Mouse (Mus musculus) midbrain, postnatal 0 days (tissue): Measurements from ENCODE around the gene Rtl8a. TPM values are rescaled to one million over a fixed set of nuclear protein-coding genes. Genes with fewer than 3 reads are reported as not detected.
"Not testable (repeated sequence)": the region's sequence is repeated elsewhere in the genome, so short reads cannot be mapped to it uniquely, and the experiment has no call there.

Experiments used
- ATAC-seq: fragments of 200-750 bp; cut with Nextera tagmentation; 2 replicates; pipeline ENCODE4 v1.8.0; 2017; ENCODE audit warnings: moderate number of reproducible peaks, mild to moderate bottlenecking, moderate TSS enrichment, moderate library complexity; ENCODE audit not compliant: low FRiP score
- DNase-seq: peaks from one replicate; pipeline ENCODE4 v3.0.0-alpha.2; 2015; ENCODE audit warnings: low spot score
- H3K27ac ChIP-seq: fragments of 300-500 bp; sonication (generic); 2 replicates; pipeline ENCODE4 v1.5.1; 2014; ENCODE audit warnings: low read depth, mild to moderate bottlenecking, low read length, mixed read lengths
- H3K27me3 ChIP-seq: fragments of 300-500 bp; sonication (generic); 2 replicates; pipeline ENCODE4 v1.6.1; 2014; ENCODE audit warnings: low read length, control low read depth, mixed read lengths; ENCODE audit not compliant: insufficient read depth
- H3K36me3 ChIP-seq: fragments of 300-500 bp; sonication (generic); 2 replicates; pipeline ENCODE4 v1.6.1; 2014; ENCODE audit warnings: low read length, control low read depth, mixed read lengths; ENCODE audit not compliant: insufficient read depth
- H3K4me1 ChIP-seq: fragments of 300-500 bp; sonication (generic); 2 replicates; pipeline ENCODE4 v1.6.1; 2014; ENCODE audit warnings: mild to moderate bottlenecking, control low read depth, antibody characterized with exemption, low read length, mixed read lengths; ENCODE audit not compliant: insufficient read depth
- H3K4me2 ChIP-seq: fragments of 300-500 bp; sonication (generic); 2 replicates; pipeline ENCODE4 v1.6.1; 2014; ENCODE audit warnings: low read depth, mild to moderate bottlenecking, low read length, mixed read lengths; ENCODE audit not compliant: poor library complexity, severe bottlenecking
- H3K4me3 ChIP-seq: fragments of 300-500 bp; sonication (generic); 2 replicates; pipeline ENCODE4 v1.5.1; 2014; ENCODE audit warnings: low read depth, mild to moderate bottlenecking, low read length, moderate library complexity
- H3K9ac ChIP-seq: fragments of 300-500 bp; sonication (generic); replicated peaks from 2 replicates; pipeline ENCODE4 v1.6.1; 2014; ENCODE audit warnings: mild to moderate bottlenecking, low read length, moderate library complexity, mixed read lengths; ENCODE audit not compliant: poor library complexity, severe bottlenecking
- H3K9me3 ChIP-seq: fragments of 300-500 bp; sonication (generic); 2 replicates; pipeline ENCODE4 v1.6.1; 2016; ENCODE audit warnings: low read length, control low read depth
- CTCF ChIP-seq: IDR thresholded peaks from 2 replicates; pipeline ENCODE4 v1.5.1; 2016; ENCODE audit warnings: antibody characterized with exemption, mild to moderate bottlenecking
- WGBS: fragments of 180-500 bp; shearing (Covaris S2); extraction: QIAGEN DNeasy Blood & Tissue Kit; methylation state at CpG from one replicate; pipeline ENCODE4 v1.1.7; 2014; 5-methylcytosine and 5-hydroxymethylcytosine counted together
- polyA plus RNA-seq: library from polyadenylated mRNA; unstranded; fragments of >200 nt; fragmentation: Nextera tagmentation; extraction: Ambion mirVana; gene quantifications from 2 replicates; pipeline ENCODE4 v1.2.1, GENCODE M21; 2015
- total RNA-seq: library from RNA; depleted of rRNA; stranded (reverse); fragments of >200 nt; gene quantifications from 2 replicates; pipeline ENCODE4 v1.2.3, GENCODE M21; 2014; rRNA removed

Rtl8a gene
- total RNA-seq (222 and 307 TPM in 2 replicates), polyA plus RNA-seq (313 and 323 TPM in 2 replicates)

DNA sequence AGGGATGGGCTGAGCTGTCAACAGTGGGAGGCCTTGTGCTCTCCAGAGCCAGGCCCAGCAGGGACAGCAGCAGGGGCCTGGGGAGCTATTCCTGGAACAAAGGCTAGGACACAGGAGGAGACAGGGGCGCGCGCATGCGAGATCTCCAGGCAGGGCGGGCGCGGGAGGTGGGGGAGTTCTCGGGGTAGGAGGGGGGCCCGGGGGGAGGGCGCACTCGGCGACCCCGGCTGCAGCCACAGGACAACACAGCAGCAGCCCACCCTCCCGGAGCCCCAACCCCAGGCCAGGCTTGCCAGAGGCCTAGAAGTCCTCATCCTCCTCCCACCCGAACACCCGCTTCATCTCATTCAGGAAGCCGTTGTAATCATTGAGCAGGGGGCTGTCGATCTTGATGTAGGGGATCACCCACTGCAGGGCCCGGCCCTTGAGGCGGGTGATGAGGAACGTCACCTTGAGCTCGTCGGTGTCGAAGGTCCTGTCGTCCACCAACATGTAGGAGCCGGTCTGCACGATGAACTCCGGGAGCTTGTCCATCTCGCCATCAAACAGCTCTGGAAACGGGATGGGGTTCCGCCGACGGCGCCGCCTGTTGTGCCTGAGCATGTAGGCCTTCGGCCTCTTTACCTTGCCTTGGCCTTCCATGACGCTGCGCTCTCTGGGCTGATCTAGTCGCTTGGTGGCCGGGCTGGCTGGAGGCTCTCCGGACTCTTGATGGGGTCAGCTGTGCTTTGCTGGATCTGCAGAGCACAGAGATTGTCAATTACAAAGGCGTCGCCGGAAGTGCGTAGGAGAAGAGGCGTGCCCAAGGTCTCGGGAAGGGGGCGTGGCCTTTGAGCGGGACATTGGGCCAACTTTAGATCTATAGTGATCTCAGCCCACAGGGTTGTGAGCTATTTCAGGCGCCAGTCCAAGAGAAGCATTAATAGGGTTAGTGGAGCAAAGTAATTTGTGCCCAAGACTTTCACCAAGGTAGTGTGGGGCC, at the start of gene Rtl8a:
Gene Rtl8a, minus strand, starts transcription at position 703 of the 982 bp plus-strand sequence.
- H3K36me3 ChIP-seq, H3K4me1 ChIP-seq, H3K9me3 ChIP-seq, H3K27me3 ChIP-seq: not testable (repeated sequence)
- WGBS: 25% methylated on average over 11 of the region's 50 CpGs
- ATAC-seq: peak; percentile 94
- DNase-seq: peak; percentile 85
- peak within 1 kb of the TSS; percentile 43 for H3K4me2 ChIP-seq
- H3K4me3 ChIP-seq: peak within 1 kb of the TSS; percentile 35
- peak within 1 kb of the TSS; percentile 32; the same call in 1 of the 2 replicates for H3K27ac ChIP-seq
- H3K9ac ChIP-seq: 0 out of 2 replicates have a peak within 1 kb of the TSS, but pooled peaks have one; percentile 19

DNA sequence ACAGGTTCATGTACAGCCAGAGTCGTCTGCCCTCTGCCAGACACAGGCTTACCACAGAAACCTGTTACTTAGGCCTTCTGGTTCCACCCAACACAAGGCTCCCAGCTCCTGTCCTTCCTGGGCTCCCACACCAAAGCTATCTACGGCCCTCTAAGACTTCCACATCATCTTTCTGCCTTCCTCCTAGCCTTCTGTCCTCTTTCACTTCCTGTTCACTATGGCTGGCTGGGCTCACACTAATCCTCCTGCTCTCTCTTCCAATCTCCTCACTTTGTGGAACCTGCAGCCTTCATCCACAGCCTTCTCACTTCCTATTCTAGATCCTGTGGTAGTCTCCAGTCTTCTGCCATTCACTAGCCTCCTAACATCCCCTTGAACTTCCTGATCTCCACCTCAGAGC, 49.7 kb upstream of the Rtl8a start:
- Histone ChIP-seq H3K4me3 (no peak overlapping the region), H3K27ac (no peak overlapping the region), H3K9me3 (no peaks in the 10 kb centered on the region), H3K4me2 (no peak overlapping the region), H3K36me3 (no peaks in the 10 kb centered on the region), H3K4me1 (no peaks in the 10 kb centered on the region), H3K9ac (no peak overlapping the region), H3K27me3 (no peaks in the 10 kb centered on the region)
- WGBS: 81% methylated on average over 2 of the region's 2 CpGs
- ATAC-seq: no peak
- DNase-seq: no peak
- no peak for TF ChIP-seq CTCF

DNA sequence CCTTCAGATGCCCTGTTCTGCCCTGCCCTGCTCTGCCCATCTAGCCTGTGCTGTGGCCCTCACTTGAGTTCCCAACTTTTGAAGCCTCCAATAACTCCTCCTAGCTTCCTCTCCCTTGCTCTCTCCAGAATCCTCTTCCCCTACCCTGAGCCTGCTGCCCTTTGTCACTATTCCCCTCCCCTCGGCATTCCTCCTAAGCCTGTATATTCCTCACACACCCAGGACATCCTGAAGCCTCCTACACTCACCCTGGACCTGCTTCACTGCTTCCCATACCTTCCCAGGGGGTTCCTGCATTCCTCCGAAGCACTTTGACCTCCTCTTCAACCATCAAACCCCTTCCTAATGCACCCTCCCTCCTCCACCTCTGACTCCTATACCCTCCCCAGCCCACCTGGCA, 48.6 kb upstream of the Rtl8a start:
- no peak for TF ChIP-seq CTCF
- H3K4me1 ChIP-seq: no peaks in the 10 kb centered on the region
- H3K4me2 ChIP-seq: no peak overlapping the region
- no peaks in the 10 kb centered on the region for H3K27me3 ChIP-seq
- no peaks in the 10 kb centered on the region for H3K36me3 ChIP-seq
- H3K27ac ChIP-seq: no peak overlapping the region
- H3K9me3 ChIP-seq: no peaks in the 10 kb centered on the region
- no peak overlapping the region for H3K4me3 ChIP-seq
- no peak overlapping the region for H3K9ac ChIP-seq
- WGBS: 63% methylated on average over 2 of the region's 2 CpGs
- DNase-seq (no peak), ATAC-seq (no peak)

DNA sequence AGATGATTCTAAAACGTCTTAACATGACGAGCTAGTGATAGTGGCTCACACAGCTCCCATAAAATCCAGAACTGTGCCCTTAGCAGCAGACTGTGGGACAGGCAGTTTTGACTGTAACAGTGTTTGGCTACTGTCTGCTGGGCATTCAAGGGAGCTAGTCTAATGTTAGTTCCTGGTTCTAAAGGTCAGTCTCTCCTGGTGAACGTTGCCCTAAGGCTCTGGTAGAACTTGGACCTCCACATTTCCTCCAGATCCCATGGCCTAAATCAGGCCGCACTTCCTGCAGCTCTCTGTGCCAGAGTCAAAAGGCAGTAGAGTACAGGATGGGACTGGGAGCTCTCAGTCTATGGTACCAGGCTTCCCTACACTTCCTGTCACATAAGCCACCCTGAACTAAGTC, 41.2 kb upstream of the Rtl8a start:
- H3K27ac ChIP-seq, ATAC-seq, H3K4me3 ChIP-seq, H3K36me3 ChIP-seq, H3K4me1 ChIP-seq, H3K9me3 ChIP-seq, H3K9ac ChIP-seq, H3K27me3 ChIP-seq, DNase-seq, H3K4me2 ChIP-seq: not testable (repeated sequence)
- 79% methylated on average over 2 of the region's 4 CpGs for WGBS

DNA sequence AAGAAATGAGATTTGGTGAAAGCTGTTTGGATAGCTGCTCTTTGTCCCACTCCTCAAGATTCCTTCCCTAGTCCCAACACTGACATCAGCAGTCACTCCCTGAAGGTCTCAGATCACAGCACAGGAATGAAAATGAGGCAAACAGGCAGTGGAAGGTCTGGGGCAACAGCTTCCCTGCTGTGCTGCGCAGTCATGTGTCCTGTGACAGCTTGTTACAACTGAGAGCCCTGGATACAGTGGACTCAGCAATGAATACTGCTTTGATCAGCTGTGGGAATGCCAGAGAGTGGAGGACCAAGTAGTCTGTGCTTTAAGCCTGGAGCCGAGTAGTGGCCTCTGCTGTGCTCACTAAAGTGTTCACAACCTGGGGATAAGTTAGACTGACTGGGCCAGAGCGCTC, 39.2 kb upstream of the Rtl8a start:
- WGBS: 75% methylated on average over 2 of the region's 3 CpGs
- not testable (repeated sequence) for H3K4me2 ChIP-seq, H3K4me3 ChIP-seq, H3K4me1 ChIP-seq, H3K27me3 ChIP-seq, H3K9ac ChIP-seq, H3K9me3 ChIP-seq, H3K27ac ChIP-seq, DNase-seq, H3K36me3 ChIP-seq
- ATAC-seq: peak; percentile 49; the same call in 1 of the 2 replicates

DNA sequence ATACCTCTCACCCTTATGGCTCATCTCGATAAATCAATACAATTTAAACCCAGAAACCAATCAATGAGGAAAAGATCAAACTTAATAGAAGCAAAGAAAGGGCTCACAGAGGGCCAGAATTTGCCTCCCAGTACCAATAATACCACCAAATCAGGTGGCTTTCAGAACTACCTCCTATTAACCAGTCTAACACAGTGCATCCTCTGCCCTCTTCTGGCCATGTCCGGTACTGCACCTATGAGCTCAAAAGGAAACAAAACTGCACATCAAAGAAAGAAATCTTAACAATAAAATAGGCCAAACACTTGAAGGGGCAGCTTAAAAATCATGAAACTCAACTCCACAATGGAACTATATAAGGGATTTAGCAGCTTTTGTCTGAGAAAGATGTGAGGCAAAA, 33.5 kb upstream of the Rtl8a start:
- not testable (repeated sequence) for H3K4me3 ChIP-seq, H3K27ac ChIP-seq, H3K9me3 ChIP-seq, H3K4me1 ChIP-seq, H3K9ac ChIP-seq, ATAC-seq, H3K27me3 ChIP-seq, H3K4me2 ChIP-seq, DNase-seq, H3K36me3 ChIP-seq
- WGBS: 3% methylated on average over 1 of the region's 2 CpGs
- TF ChIP-seq CTCF: peak; percentile 66

DNA sequence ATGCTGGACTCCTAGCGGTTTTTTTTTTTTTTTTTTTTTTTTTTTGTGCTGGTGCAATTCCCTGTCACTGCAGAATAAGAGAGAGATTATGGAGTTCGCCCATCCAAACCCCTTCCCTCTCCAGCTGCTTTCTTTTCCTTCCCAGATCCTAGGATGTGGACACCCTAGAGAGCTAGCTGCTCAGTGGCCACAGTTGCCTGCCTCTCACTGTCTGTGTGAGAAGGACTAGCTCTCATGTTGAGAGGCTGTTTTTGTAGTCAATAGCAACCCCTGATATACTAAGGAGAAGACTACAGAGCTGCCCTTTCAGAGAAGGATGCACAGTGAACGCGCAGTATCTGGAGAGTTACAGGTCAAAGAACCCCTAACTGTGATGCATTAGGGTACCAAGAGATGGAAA, 27.2 kb upstream of the Rtl8a start:
- H3K4me1 ChIP-seq, H3K27me3 ChIP-seq, H3K9me3 ChIP-seq, H3K36me3 ChIP-seq, H3K9ac ChIP-seq: not testable (repeated sequence)
- WGBS: 23% methylated on average over 4 of the region's 4 CpGs
- DNase-seq (peak; percentile 1), ATAC-seq (peak; percentile 60)
- peak overlapping the region; percentile 20; the same call in 1 of the 2 replicates for H3K4me2 ChIP-seq
- peak overlapping the region; percentile 24 for H3K4me3 ChIP-seq
- peak overlapping the region; percentile 68; the same call in 1 of the 2 replicates for H3K27ac ChIP-seq
